Mouse (Mus musculus) cerebellum, adult 11 months (tissue): ENCODE results near the gene Syne3.

Source experiments
- DNase-seq: peaks from one replicate; pipeline ENCODE4 v3.0.0; 2022

Syne3 gene

GRCm38 (mm10) chr12:104998541-104998940 lies 11.1 kb downstream of the Syne3 start:
- DNase-seq, result no peak

GRCm38 (mm10) chr12:104997641-104998293 lies 11.8 kb downstream of the Syne3 start:
- DNase-seq, result no peak

- no peak for DNase-seq
Observed at GRCm38 (mm10) chr12:104997159-104997558, 12.4 kb downstream of the Syne3 start.

GRCm38 (mm10) chr12:104996012-104996728 lies 13.4 kb downstream of the Syne3 start:
- DNase-seq, result no peak

GRCm38 (mm10) chr12:104995259-104995876 lies 14.2 kb downstream of the Syne3 start:
- no peak for DNase-seq

- no peak for DNase-seq
Observed at GRCm38 (mm10) chr12:104992838-104993237, 16.8 kb downstream of the Syne3 start.

- DNase-seq, result no peak
Observed at GRCm38 (mm10) chr12:104992123-104992741, 17.4 kb downstream of the Syne3 start.

- no peak for DNase-seq
Observed at GRCm38 (mm10) chr12:104990741-104991454, 18.7 kb downstream of the Syne3 start.

- no peak for DNase-seq
Observed at GRCm38 (mm10) chr12:104987936-104988335, 21.7 kb downstream of the Syne3 start.

GRCm38 (mm10) chr12:104986781-104987180 lies 22.8 kb downstream of the Syne3 start:
- no peak for DNase-seq

GRCm38 (mm10) chr12:104986001-104986400 lies 23.6 kb downstream of the Syne3 start:
- DNase-seq, result no peak

GRCm38 (mm10) chr12:104985088-104985487 lies 24.5 kb downstream of the Syne3 start:
- DNase-seq, result no peak

- no peak for DNase-seq
Observed at GRCm38 (mm10) chr12:104983476-104983875, 26.1 kb downstream of the Syne3 start.

GRCm38 (mm10) chr12:104978943-104979723 lies 30.5 kb downstream of the Syne3 start:
- no peak for DNase-seq

GRCm38 (mm10) chr12:104978420-104978819 lies 31.2 kb downstream of the Syne3 start:
- DNase-seq, result no peak

GRCm38 (mm10) chr12:104976903-104977302 lies 32.7 kb downstream of the Syne3 start:
- DNase-seq, result no peak

- no peak for DNase-seq
Observed at GRCm38 (mm10) chr12:104976331-104976817, 33.2 kb downstream of the Syne3 start.

GRCm38 (mm10) chr12:104972860-104973259 lies 36.7 kb downstream of the Syne3 start:
- DNase-seq, result no peak

GRCm38 (mm10) chr12:104969618-104970017 lies 40.0 kb downstream of the Syne3 start:
- DNase-seq, result no peak

GRCm38 (mm10) chr12:104969177-104969576 lies 40.4 kb downstream of the Syne3 start:
- no peak for DNase-seq

GRCm38 (mm10) chr12:104964953-104965911 lies 44.4 kb downstream of the Syne3 start:
- DNase-seq, result no peak
